Mouse (Mus musculus): Measurements from ENCODE around the gene Htra2.

The Htra2 gene

DNA sequence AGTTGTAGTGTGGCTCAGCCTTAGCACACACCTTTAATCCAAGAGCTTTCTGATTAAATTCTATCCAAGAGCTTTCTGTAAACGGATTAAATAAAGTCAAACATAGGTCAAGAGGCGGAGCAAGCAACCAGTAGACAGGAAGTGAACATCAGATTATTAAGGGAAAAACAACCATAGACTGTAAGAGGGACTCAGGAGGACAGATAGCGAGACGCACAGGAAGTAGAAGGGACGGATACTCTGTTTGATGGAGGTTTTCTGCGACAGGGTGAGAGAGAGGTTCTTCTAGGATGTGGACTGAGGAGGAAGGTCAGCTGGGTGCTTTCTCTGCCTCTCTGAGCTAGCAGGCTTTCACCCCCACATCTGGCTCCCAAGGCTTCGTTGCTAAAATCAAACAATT is 45.1 kb downstream of the Htra2 start:
- DNase-seq (ENCODE audit: low read depth in 1 of 2, low spot score in 2 of 2), result no peak

DNA sequence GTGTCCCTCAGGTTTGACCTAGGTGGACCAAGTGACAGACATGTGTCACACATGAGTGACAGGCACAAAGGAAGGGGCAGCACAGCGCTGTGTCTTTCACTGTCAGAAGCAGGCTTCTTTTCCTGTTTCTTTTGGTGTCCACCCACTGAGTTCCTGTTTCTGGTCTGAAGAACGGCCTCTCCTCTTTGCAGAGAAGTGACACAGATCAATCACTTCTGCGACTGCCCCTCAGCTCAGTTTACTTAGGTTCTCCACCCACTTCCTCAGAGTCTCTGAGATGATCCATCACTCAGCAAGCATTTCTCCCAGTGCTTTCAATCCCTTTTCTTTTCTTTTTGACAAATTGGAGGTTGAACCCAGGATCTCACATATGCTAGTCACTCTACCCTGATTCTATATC is 46.4 kb downstream of the Htra2 start:
- DNase-seq (ENCODE audit: low read depth in 1 of 2, low spot score in 2 of 2), result no peak

DNA sequence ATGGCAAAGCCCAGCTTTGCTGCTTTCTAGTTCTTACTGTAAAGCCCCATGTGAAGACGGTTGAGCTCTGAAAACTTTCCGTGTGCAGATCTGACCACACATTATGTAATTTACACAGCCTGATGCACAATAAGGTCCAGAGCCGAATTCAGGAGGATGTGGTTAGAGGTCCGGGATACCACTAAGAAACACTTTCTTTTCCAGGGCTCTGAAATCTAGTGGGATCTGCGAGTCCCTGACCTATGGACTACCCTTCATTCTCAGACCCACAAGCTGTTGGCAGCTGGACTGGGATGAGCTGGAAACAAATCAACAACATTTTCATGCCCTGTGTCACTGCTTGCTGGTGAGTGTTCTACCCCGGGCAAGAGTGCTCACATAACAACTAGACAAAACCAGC is 49.0 kb downstream of the Htra2 start:
- DNase-seq (ENCODE audit: low read depth in 1 of 2, low spot score in 2 of 2), result no peak

DNA sequence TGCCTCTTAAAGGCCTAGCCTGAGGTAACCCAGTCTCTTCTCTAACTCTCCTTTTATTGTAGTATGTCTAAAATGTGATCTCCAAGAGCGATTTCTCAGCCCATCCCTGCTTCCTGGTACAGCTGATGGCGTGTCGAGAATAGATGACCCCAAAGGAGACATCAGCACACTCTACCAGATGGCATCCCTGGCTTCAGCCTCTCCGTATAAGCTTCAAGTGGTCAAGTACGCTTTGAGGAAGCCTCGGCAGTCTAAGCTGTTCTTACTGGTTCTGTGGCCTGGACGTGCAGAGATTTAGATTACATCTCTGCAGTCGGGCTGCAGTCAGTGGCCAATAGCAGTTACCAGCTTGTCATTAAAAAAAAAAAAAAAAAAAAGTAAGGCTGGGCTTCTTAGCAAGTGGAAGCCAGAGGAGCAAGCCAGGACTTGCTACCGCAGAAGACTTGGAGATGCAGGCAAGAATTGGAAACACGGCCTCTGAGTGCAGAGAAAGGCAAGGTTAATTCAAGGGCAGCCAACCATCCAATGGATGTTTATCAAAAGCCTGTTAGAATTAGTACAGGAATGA is 49.5 kb downstream of the Htra2 start:
- no peak for DNase-seq (ENCODE audit: low read depth in 1 of 2, low spot score in 2 of 2)

DNA sequence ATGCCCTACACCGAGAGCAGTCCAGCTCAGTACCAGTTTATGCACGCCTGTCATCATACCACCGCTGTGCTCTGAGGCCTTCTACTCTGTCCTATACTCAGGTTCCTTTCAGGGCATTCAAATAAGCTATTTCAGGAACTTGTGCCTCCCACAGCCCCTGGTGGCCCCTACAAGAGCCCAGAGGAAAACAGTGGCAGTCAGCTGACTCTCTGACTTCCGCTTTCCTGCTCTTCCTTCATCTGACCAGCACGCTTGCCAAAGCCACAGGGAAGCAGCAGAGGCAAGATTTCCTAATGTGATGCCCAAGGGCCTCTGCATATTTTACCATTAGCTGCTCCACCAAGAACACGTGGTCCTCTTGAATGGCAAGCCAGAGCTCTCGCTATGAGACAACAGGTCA is 50.2 kb downstream of the Htra2 start:
- DNase-seq (ENCODE audit: low read depth in 1 of 2, low spot score in 2 of 2), result peak; percentile 76 to 79

DNA sequence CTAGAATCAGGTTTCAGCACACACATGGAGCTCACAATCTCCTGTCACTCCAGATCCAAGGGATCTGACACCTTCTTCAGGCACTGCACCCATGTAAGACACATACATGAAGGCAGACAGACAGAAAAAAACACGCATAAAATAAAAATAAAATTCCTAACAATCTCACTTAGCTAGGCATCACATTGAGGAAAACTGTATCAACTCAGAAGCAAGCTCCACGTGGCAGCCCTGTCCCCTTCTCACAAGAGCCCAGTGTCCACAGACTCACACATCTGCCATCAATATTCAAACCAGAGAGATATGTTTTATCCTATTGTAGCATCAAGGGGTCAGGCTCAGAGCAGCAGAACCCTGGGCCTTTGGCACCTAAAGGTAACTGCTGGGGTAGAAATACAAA is 50.8 kb downstream of the Htra2 start:
- DNase-seq (ENCODE audit: low read depth in 1 of 2, low spot score in 2 of 2), result no peak

DNA sequence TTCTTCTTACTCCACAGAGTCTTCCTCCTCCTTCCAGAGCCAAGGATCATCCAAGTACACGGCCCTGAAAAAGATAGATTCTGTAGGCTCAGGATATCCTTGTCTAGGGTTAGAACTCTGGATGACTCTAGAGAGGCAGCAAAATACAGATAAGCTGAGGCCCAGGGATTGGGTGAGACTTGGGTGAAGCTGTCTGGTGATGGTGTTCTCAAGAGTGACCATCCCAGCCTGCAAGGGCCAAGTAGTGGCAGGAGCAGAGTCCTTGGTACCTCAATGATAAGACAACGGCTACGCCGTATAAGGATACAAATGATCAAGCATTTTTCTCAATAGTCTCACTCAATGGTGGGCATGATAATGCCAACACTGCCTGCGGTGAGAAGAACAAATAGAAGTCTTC is 51.2 kb downstream of the Htra2 start:
- DNase-seq (ENCODE audit: low read depth in 1 of 2, low spot score in 2 of 2), result no peak

DNA sequence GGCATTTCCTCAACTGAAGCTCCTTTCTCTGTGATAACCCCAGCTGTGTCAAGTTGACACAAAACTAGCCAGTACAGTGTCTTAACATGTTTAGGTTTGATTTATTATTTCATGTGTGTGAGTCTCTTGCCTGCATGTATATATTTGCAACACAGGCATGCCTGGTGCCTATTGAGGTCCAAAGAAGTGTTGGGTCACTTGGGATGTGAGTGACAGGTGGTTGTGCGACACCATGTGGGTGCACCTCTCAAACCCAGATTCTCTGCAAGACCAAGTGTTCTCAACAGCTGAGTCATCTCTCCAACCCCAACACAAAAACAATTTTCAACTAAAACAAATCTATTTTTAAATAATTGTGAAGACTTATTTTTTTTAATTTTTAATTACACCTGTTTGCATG is 52.0 kb downstream of the Htra2 start:
- DNase-seq (ENCODE audit: low read depth in 1 of 2, low spot score in 2 of 2), result no peak
